Comparison of ENCODE assay signal across 9 mouse cellular contexts in the genomic region with DNA sequence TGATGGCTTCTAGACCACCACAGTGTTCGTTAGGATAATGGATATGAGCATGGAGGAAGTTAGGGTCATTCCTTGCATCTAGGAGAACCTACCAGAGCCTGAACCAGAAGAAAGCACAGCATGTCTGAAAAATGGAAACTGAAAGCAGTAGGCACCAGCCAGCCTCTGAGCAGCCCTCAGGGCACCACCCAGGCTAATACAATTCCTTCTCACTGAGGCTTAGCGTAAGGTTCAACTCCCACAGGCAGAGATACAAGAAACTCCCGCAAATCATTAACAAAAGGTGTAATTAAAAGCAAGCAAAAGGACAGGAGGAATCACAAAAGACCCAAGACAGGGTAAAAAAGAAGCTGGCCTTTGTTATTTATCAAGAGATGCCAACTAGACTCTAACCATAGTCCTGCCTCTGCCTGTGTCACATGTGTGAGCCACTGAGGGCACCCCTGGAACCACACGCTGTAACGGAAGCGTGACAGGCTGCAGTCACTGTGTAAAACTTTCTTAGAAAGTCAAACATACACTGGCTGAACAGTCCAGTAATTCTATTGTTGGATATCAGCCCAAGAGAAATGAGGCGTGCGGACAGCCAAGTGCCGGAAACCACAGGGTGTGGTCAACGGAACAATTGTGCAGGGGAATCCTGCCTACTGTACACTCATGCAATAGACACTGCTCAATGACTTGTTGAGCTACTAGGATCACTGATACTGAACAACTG. TPM values are rescaled to one million over a fixed set of nuclear protein-coding genes. Genes with fewer than 3 reads are reported as not detected.
A peak's percentile ranks its signal among the peaks of the same experiment; 100 is the strongest.
DNase-seq lines count a peak whose midpoint lies in the region; ATAC-seq and TF ChIP-seq lines count a peak whose summit lies in the region.
"Had no signal": no experiment of that assay in that cellular context is flagged by ENCODE, and none has a peak within 500 bp of the region (broad histone marks: within the 10 kb centered on the region; RNA-seq: fewer than 3 reads in every experiment).

No protein-coding gene starts in this region.

- ATAC-seq in heart, postnatal 0 days (ENCODE audit: insufficient read depth, low read depth): peak; percentile 69

- no peak for TF ChIP-seq EP300 in heart, postnatal 0 days (IDR thresholded peaks at IDR 0.05; ENCODE audit: low read depth)

- no peak for TF ChIP-seq POLR2A in small intestine, adult 2 months (IDR thresholded peaks at IDR 0.05; ENCODE audit: low read depth, low read length)

- intact Hi-C loops in gastrocnemius, postnatal 36 days (cut with DNase I): no loop called here

- no peak for TF ChIP-seq CTCF in heart, postnatal 0 days (IDR thresholded peaks at IDR 0.05; ENCODE audit: low read depth)
- no peak for TF ChIP-seq CTCF in small intestine, adult 2 months (IDR thresholded peaks at IDR 0.05; ENCODE audit: extremely low read depth, insufficient read length, insufficient replicate concordance, low read depth, low read length)

- peak; percentile 19 to 25 for DNase-seq in spleen, postnatal 36 days (ENCODE audit: low spot score in 2 of 2)
- no peak for DNase-seq in spleen, postnatal 4 days (ENCODE audit: low spot score in 2 of 2)
- DNase-seq in heart, postnatal 0 days (ENCODE audit: low spot score): peak; percentile 19
- DNase-seq in large intestine, adult 2 months (ENCODE audit: low read depth, low spot score): peak; percentile 19
- no peak for DNase-seq in spleen, adult 12 weeks (ENCODE audit: low spot score)
- no peak for DNase-seq in gastrocnemius, postnatal 36 days
- DNase-seq in layer of hippocampus, adult 9-11 months: no peak
- DNase-seq: embryo, embryonic 11 days had no signal

- no peak overlapping the region for H3K9ac ChIP-seq in heart, postnatal 0 days (replicated peaks; ENCODE audit: low read depth, low read length)

- H3K9me3 ChIP-seq in heart, postnatal 0 days (replicated peaks; ENCODE audit: control insufficient read depth, low read length): no peaks in the 10 kb centered on the region

- H3K36me3 ChIP-seq in heart, postnatal 0 days (replicated peaks; ENCODE audit: control insufficient read depth, insufficient read depth, low read length): no peaks in the 10 kb centered on the region
- no peaks in the 10 kb centered on the region for H3K36me3 ChIP-seq in small intestine, adult 2 months (ENCODE audit: control insufficient read depth, insufficient read depth, low read length)

- H3K27me3 ChIP-seq in heart, postnatal 0 days (ENCODE audit: control insufficient read depth, insufficient read depth, low read length): peaks cover 13% of the 10 kb centered on the region; the same call in 1 of the 2 replicates
- H3K27me3 ChIP-seq in small intestine, adult 2 months (ENCODE audit: control insufficient read depth, insufficient read depth, low read length): no peaks in the 10 kb centered on the region

- no peak overlapping the region for H3K4me3 ChIP-seq in heart, postnatal 0 days (ENCODE audit: low read depth, low read length)
- H3K4me3 ChIP-seq in small intestine, adult 2 months (ENCODE audit: low read depth, low read length): no peak overlapping the region

- H3K4me2 ChIP-seq in heart, postnatal 0 days (ENCODE audit: low read depth, low read length): no peak overlapping the region

- WGBS in heart, postnatal 0 days: 61% methylated on average over 10 of the region's 10 CpGs
- 21% methylated on average over 10 of the region's 10 CpGs for WGBS in large intestine, adult 2 months
- 22% methylated on average over 10 of the region's 10 CpGs for WGBS in small intestine, adult 2 months

- H3K4me1 ChIP-seq in heart, postnatal 0 days (ENCODE audit: control insufficient read depth, insufficient read depth): 0 out of 2 replicates have a peak, but pooled peaks cover 6% of the 10 kb centered on the region
- H3K4me1 ChIP-seq in small intestine, adult 2 months (ENCODE audit: control insufficient read depth, insufficient read depth, insufficient read length, low read length): peaks cover 21% of the 10 kb centered on the region; the same call in 1 of the 2 replicates

- H3K27ac ChIP-seq in heart, postnatal 0 days (ENCODE audit: low read depth): no peak overlapping the region
- peak overlapping the region; percentile 57 for H3K27ac ChIP-seq in small intestine, adult 2 months (ENCODE audit: insufficient read depth, low read depth, low read length)

RNA-seq across cellular contexts. Expression of a gene that starts 56.3 kb away (rescaled TPM):
- 1.9 and 2.9 TPM in 2 replicates for total RNA-seq in heart, postnatal 0 days (2014; rRNA removed; ENCODE audit: low replicate concordance)
- 3.9 and 5.0 TPM in 2 replicates for polyA plus RNA-seq in heart, postnatal 0 days (2015; fragmentation: Nextera tagmentation; extraction: Ambion mirVana)
- 1.0 and 2.6 TPM in 2 replicates for polyA plus RNA-seq in large intestine, adult 2 months (2012; rRNA removed)
- 0.15 and 1.3 TPM in 2 replicates for polyA plus RNA-seq in small intestine, adult 2 months (2012; rRNA removed)
- total RNA-seq in gastrocnemius, postnatal 36 days (2021): 1 to 10 TPM; 2.5 to 3.6 TPM

RNA-seq across cellular contexts. Expression of a gene that starts 56.6 kb away (rescaled TPM):
- total RNA-seq in heart, postnatal 0 days (2014; rRNA removed; ENCODE audit: low replicate concordance): 0.31 and 0.42 TPM in 2 replicates
- 0.08 TPM in 1 of 2 replicates, not detected in the other for polyA plus RNA-seq in heart, postnatal 0 days (2015; fragmentation: Nextera tagmentation; extraction: Ambion mirVana)
- 2.7 and 3.5 TPM in 2 replicates for polyA plus RNA-seq in large intestine, adult 2 months (2012; rRNA removed)
- 2.5 and 7.7 TPM in 2 replicates for polyA plus RNA-seq in small intestine, adult 2 months (2012; rRNA removed)
- under 1 TPM; 0.10 to 0.38 TPM for total RNA-seq in gastrocnemius, postnatal 36 days (2021)

Comparison
In these comparisons a context has a peak if more than half of its experiments do, and no peak if none do; other contexts are left out.
1. DNase-seq: peak in spleen, postnatal 36 days (2 of 2), heart, postnatal 0 days (single experiment) and large intestine, adult 2 months (single experiment); none in spleen, postnatal 4 days (0 of 2), spleen, adult 12 weeks (single experiment), gastrocnemius, postnatal 36 days (0 of 2) and layer of hippocampus, adult 9-11 months (single experiment).